Mouse (Mus musculus): Measurements from ENCODE around the gene Gm10642. TPM values are rescaled to one million over a fixed set of nuclear protein-coding genes. Genes with fewer than 3 reads are reported as not detected.

Gene Gm10642
- polyA plus RNA-seq, 2 experiments: 0.50 to 0.86 TPM

- Histone ChIP-seq H3K9me3 (ENCODE audit: control insufficient read depth, low read length) (no peaks in the 10 kb centered on the region), H3K4me3 (ENCODE audit: insufficient read depth in 1 of 2, low read depth in 2 of 2, low read length in 2 of 2) (no peak overlapping the region), H3K36me3 (replicated peaks; ENCODE audit: control insufficient read depth, insufficient read depth, low read depth) (peaks cover 18% of the 10 kb centered on the region), H3K4me2 (ENCODE audit: low read depth) (no peak overlapping the region), H3K4me1 (replicated peaks; ENCODE audit: control insufficient read depth in 2 of 2, insufficient read depth in 2 of 2, low read length in 1 of 2) (peaks cover 16 to 20% of the 10 kb centered on the region in 2 experiments), H3K9ac (replicated peaks) (no peak overlapping the region), H3K27me3 (ENCODE audit: control insufficient read depth, insufficient read depth, low read length) (no peaks in the 10 kb centered on the region), H3K27ac (no peak overlapping the region)
- 71% methylated on average over 2 of the region's 2 CpGs for WGBS (ENCODE audit: insufficient replicate concordance)
- DNase-seq (ENCODE audit: low read depth in 3 of 3, low spot score in 3 of 3) (no peak), ATAC-seq (ENCODE audit: insufficient read depth) (no peak)
- TF ChIP-seq EP300 (IDR thresholded peaks at IDR 0.05; ENCODE audit: low read depth): no peak
- TF ChIP-seq CTCF (IDR thresholded peaks at IDR 0.05; ENCODE audit: low read depth): no peak
Observed at GRCm38 (mm10) chr9:70650260-70650659, 5.8 kb upstream of the Gm10642 start.

- Histone ChIP-seq H3K27ac (no peak overlapping the region), H3K4me2 (ENCODE audit: low read depth) (no peak overlapping the region), H3K9ac (replicated peaks) (no peak overlapping the region), H3K9me3 (ENCODE audit: control insufficient read depth, low read length) (no peaks in the 10 kb centered on the region), H3K4me1 (replicated peaks; ENCODE audit: control insufficient read depth in 2 of 2, insufficient read depth in 2 of 2, low read length in 1 of 2) (peaks cover 16 to 20% of the 10 kb centered on the region in 2 experiments), H3K27me3 (ENCODE audit: control insufficient read depth, insufficient read depth, low read length) (no peaks in the 10 kb centered on the region), H3K4me3 (ENCODE audit: insufficient read depth in 1 of 2, low read depth in 2 of 2, low read length in 2 of 2) (no peak overlapping the region), H3K36me3 (replicated peaks; ENCODE audit: control insufficient read depth, insufficient read depth, low read depth) (peaks cover 18% of the 10 kb centered on the region)
- no peak for TF ChIP-seq CTCF (IDR thresholded peaks at IDR 0.05; ENCODE audit: low read depth)
- no peak for TF ChIP-seq EP300 (IDR thresholded peaks at IDR 0.05; ENCODE audit: low read depth)
- 93% methylated on average over 1 of the region's 1 CpGs for WGBS (ENCODE audit: insufficient replicate concordance)
- DNase-seq (ENCODE audit: low read depth in 3 of 3, low spot score in 3 of 3): no peak
- ATAC-seq (ENCODE audit: insufficient read depth): no peak
Observed at GRCm38 (mm10) chr9:70650994-70651393, 5.1 kb upstream of the Gm10642 start.

GRCm38 (mm10) chr9:70652221-70652620 lies 3.8 kb upstream of the Gm10642 start:
- H3K4me2 ChIP-seq (ENCODE audit: low read depth): peak overlapping the region; percentile 86
- DNase-seq (ENCODE audit: low read depth in 3 of 3, low spot score in 3 of 3): no peak
- no peak overlapping the region for H3K27ac ChIP-seq
- no peak overlapping the region for H3K4me3 ChIP-seq (ENCODE audit: insufficient read depth in 1 of 2, low read depth in 2 of 2, low read length in 2 of 2)
- H3K9me3 ChIP-seq (ENCODE audit: control insufficient read depth, low read length): no peaks in the 10 kb centered on the region
- WGBS (ENCODE audit: insufficient replicate concordance): 75% methylated on average over 2 of the region's 2 CpGs
- no peak overlapping the region for H3K9ac ChIP-seq (replicated peaks)
- no peak for TF ChIP-seq EP300 (IDR thresholded peaks at IDR 0.05; ENCODE audit: low read depth)
- TF ChIP-seq CTCF (IDR thresholded peaks at IDR 0.05; ENCODE audit: low read depth): no peak
- no peaks in the 10 kb centered on the region for H3K27me3 ChIP-seq (ENCODE audit: control insufficient read depth, insufficient read depth, low read length)
- peaks cover 16 to 20% of the 10 kb centered on the region in 2 experiments for H3K4me1 ChIP-seq (replicated peaks; ENCODE audit: control insufficient read depth in 2 of 2, insufficient read depth in 2 of 2, low read length in 1 of 2)
- no peak for ATAC-seq (ENCODE audit: insufficient read depth)
- peaks cover 18% of the 10 kb centered on the region for H3K36me3 ChIP-seq (replicated peaks; ENCODE audit: control insufficient read depth, insufficient read depth, low read depth)

- H3K4me1 ChIP-seq (replicated peaks; ENCODE audit: control insufficient read depth in 2 of 2, insufficient read depth in 2 of 2, low read length in 1 of 2): peaks cover 16 to 24% of the 10 kb centered on the region in 2 experiments
- H3K27me3 ChIP-seq (ENCODE audit: control insufficient read depth, insufficient read depth, low read length): no peaks in the 10 kb centered on the region
- H3K36me3 ChIP-seq (replicated peaks; ENCODE audit: control insufficient read depth, insufficient read depth, low read depth): peaks cover 18% of the 10 kb centered on the region
- ATAC-seq (ENCODE audit: insufficient read depth): no peak
- no peak for DNase-seq (ENCODE audit: low read depth in 3 of 3, low spot score in 3 of 3)
- H3K4me2 ChIP-seq (ENCODE audit: low read depth): peak overlapping the region; percentile 86
- H3K4me3 ChIP-seq (ENCODE audit: insufficient read depth in 1 of 2, low read depth in 2 of 2, low read length in 2 of 2): peak overlapping the region; percentile 38 to 71
- 64% methylated on average over 2 of the region's 2 CpGs for WGBS (ENCODE audit: insufficient replicate concordance)
- H3K9ac ChIP-seq (replicated peaks): 0 out of 2 replicates have a peak overlapping the region, but pooled peaks have one; percentile 24
- H3K9me3 ChIP-seq (ENCODE audit: control insufficient read depth, low read length): no peaks in the 10 kb centered on the region
- TF ChIP-seq CTCF (IDR thresholded peaks at IDR 0.05; ENCODE audit: low read depth) (no peak), EP300 (IDR thresholded peaks at IDR 0.05; ENCODE audit: low read depth) (no peak)
- H3K27ac ChIP-seq: no peak overlapping the region
Observed at GRCm38 (mm10) chr9:70653875-70654274, 2.2 kb upstream of the Gm10642 start.

- Histone ChIP-seq H3K4me1 (replicated peaks; ENCODE audit: control insufficient read depth in 2 of 2, insufficient read depth in 2 of 2, low read length in 1 of 2) (peaks cover 16 to 27% of the 10 kb centered on the region in 2 experiments), H3K4me2 (ENCODE audit: low read depth) (peak overlapping the region; percentile 86), H3K4me3 (ENCODE audit: insufficient read depth in 1 of 2, low read depth in 2 of 2, low read length in 2 of 2) (peak overlapping the region; percentile 71 to 100), H3K9ac (replicated peaks) (peak overlapping the region; percentile 65), H3K27ac (no peak overlapping the region; the same call in 1 of the 2 replicates), H3K36me3 (replicated peaks; ENCODE audit: control insufficient read depth, insufficient read depth, low read depth) (peaks cover 14% of the 10 kb centered on the region), H3K27me3 (ENCODE audit: control insufficient read depth, insufficient read depth, low read length) (no peaks in the 10 kb centered on the region), H3K9me3 (ENCODE audit: control insufficient read depth, low read length) (no peaks in the 10 kb centered on the region)
- ATAC-seq (ENCODE audit: insufficient read depth): no peak
- TF ChIP-seq CTCF (IDR thresholded peaks at IDR 0.05; ENCODE audit: low read depth): no peak
- no peak for TF ChIP-seq EP300 (IDR thresholded peaks at IDR 0.05; ENCODE audit: low read depth)
- no peak for DNase-seq (ENCODE audit: low read depth in 3 of 3, low spot score in 3 of 3)
- 73% methylated on average over 4 of the region's 4 CpGs for whole genome bisulfite sequencing (ENCODE audit: insufficient replicate concordance)
Observed at GRCm38 (mm10) chr9:70654496-70654895, 1.6 kb upstream of the Gm10642 start.

Measured in liver, embryonic 14.5 days (tissue).